Mouse (Mus musculus) heart, adult 2 months (tissue): ENCODE measurements around the gene Isca1.
"Not testable (repeated sequence)": the region's sequence is repeated elsewhere in the genome, so short reads cannot be mapped to it uniquely, and the experiment has no call there.

Experiments
- CTCF ChIP-seq: fragments of 200-600 bp; IDR thresholded peaks from 2 replicates; pipeline ENCODE4 v1.8.1; 2022; ENCODE audit warnings: antibody characterized with exemption, mild to moderate bottlenecking, moderate library complexity
- EP300 ChIP-seq: fragments of 200-500 bp; IDR thresholded peaks from 2 replicates; pipeline ENCODE4 v1.6.1; 2011; ENCODE audit warnings: low read depth, low read length, control low read depth; ENCODE audit not compliant: insufficient read depth
- POLR2A ChIP-seq: fragments of 200-500 bp; IDR thresholded peaks from 2 replicates; pipeline ENCODE4 v1.6.1; 2011; ENCODE audit warnings: mild to moderate bottlenecking, low read depth, low read length, control low read depth; ENCODE audit not compliant: insufficient read depth

- not testable (repeated sequence) for TF ChIP-seq CTCF, POLR2A, EP300
These were observed 47.5 kb downstream of the Isca1 start for GRCm38 (mm10) chr13:59722089-59722488.
